Mouse (Mus musculus): ENCODE results near the gene Olfr777. TPM values are rescaled to one million over a fixed set of nuclear protein-coding genes. Genes with fewer than 3 reads are reported as not detected.

The Olfr777 gene
- polyA plus RNA-seq, 1 experiment from 2014 or later: not detected

Other genes starting within 250 kb of the Olfr777 start
- gene Olfr764-ps1, start 231.6 kb downstream of the Olfr777 start, polyA plus RNA-seq (2014; fragmentation: Nextera tagmentation; extraction: Ambion mirVana): not detected in 2 replicates
- gene Olfr765, start 221.5 kb downstream of the Olfr777 start, polyA plus RNA-seq (2014; fragmentation: Nextera tagmentation; extraction: Ambion mirVana): not detected in 2 replicates
- gene Olfr766-ps1, start 202.5 kb downstream of the Olfr777 start, polyA plus RNA-seq (2014; fragmentation: Nextera tagmentation; extraction: Ambion mirVana): not detected in 2 replicates
- not detected in 2 replicates for gene Olfr767, start 188.6 kb downstream of the Olfr777 start, polyA plus RNA-seq (2014; fragmentation: Nextera tagmentation; extraction: Ambion mirVana)
- not detected in 2 replicates for gene Olfr768, start 172.1 kb downstream of the Olfr777 start, polyA plus RNA-seq (2014; fragmentation: Nextera tagmentation; extraction: Ambion mirVana)
- not detected in 2 replicates for gene Olfr769, start 153.6 kb downstream of the Olfr777 start, polyA plus RNA-seq (2014; fragmentation: Nextera tagmentation; extraction: Ambion mirVana)
- not detected in 2 replicates for gene Olfr770, start 132.5 kb downstream of the Olfr777 start, polyA plus RNA-seq (2014; fragmentation: Nextera tagmentation; extraction: Ambion mirVana)
- not detected in 2 replicates for gene Olfr771, start 106.7 kb downstream of the Olfr777 start, polyA plus RNA-seq (2014; fragmentation: Nextera tagmentation; extraction: Ambion mirVana)
- gene Olfr772, start 93.6 kb downstream of the Olfr777 start, polyA plus RNA-seq (2014; fragmentation: Nextera tagmentation; extraction: Ambion mirVana): not detected in 2 replicates
- not detected in 2 replicates for gene Olfr773, start 84.1 kb downstream of the Olfr777 start, polyA plus RNA-seq (2014; fragmentation: Nextera tagmentation; extraction: Ambion mirVana)
- gene Olfr774, start 35.3 kb downstream of the Olfr777 start, polyA plus RNA-seq (2014; fragmentation: Nextera tagmentation; extraction: Ambion mirVana): not detected in 2 replicates
- not detected in 2 replicates for gene Olfr775, start 23.1 kb downstream of the Olfr777 start, polyA plus RNA-seq (2014; fragmentation: Nextera tagmentation; extraction: Ambion mirVana)
- gene Olfr776, start 12.4 kb downstream of the Olfr777 start, polyA plus RNA-seq (2014; fragmentation: Nextera tagmentation; extraction: Ambion mirVana): not detected in 2 replicates
- gene Olfr780, start 46.6 kb upstream of the Olfr777 start, polyA plus RNA-seq (2014; fragmentation: Nextera tagmentation; extraction: Ambion mirVana): not detected in 2 replicates
- not detected in 2 replicates for gene Olfr781, start 57.4 kb upstream of the Olfr777 start, polyA plus RNA-seq (2014; fragmentation: Nextera tagmentation; extraction: Ambion mirVana)
- not detected in 2 replicates for gene Olfr782, start 77.4 kb upstream of the Olfr777 start, polyA plus RNA-seq (2014; fragmentation: Nextera tagmentation; extraction: Ambion mirVana)
- 0.04 TPM in 1 of 2 replicates, not detected in the other for gene Olfr784, start 112.6 kb upstream of the Olfr777 start, polyA plus RNA-seq (2014; fragmentation: Nextera tagmentation; extraction: Ambion mirVana)
- gene Olfr785, start 133.9 kb upstream of the Olfr777 start, polyA plus RNA-seq (2014; fragmentation: Nextera tagmentation; extraction: Ambion mirVana): not detected in 2 replicates
- not detected in 2 replicates for gene Olfr786, start 155.8 kb upstream of the Olfr777 start, polyA plus RNA-seq (2014; fragmentation: Nextera tagmentation; extraction: Ambion mirVana)
- not detected in 2 replicates for gene Olfr787, start 190.4 kb upstream of the Olfr777 start, polyA plus RNA-seq (2014; fragmentation: Nextera tagmentation; extraction: Ambion mirVana)
- not detected in 2 replicates for gene Olfr788, start 199.5 kb upstream of the Olfr777 start, polyA plus RNA-seq (2014; fragmentation: Nextera tagmentation; extraction: Ambion mirVana)
- gene Olfr789, start 213.3 kb upstream of the Olfr777 start, polyA plus RNA-seq (2014; fragmentation: Nextera tagmentation; extraction: Ambion mirVana): not detected in 2 replicates
- gene Olfr790, start 227.0 kb upstream of the Olfr777 start, polyA plus RNA-seq (2014; fragmentation: Nextera tagmentation; extraction: Ambion mirVana): not detected in 2 replicates

Data from hindbrain, embryonic 11.5 days (tissue).